Mouse (Mus musculus): ENCODE results near the gene Ak1. TPM values are rescaled to one million over a fixed set of nuclear protein-coding genes. Genes with fewer than 3 reads are reported as not detected.

Ak1 gene
- polyA plus RNA-seq, 1 experiment = 118 TPM

DNA sequence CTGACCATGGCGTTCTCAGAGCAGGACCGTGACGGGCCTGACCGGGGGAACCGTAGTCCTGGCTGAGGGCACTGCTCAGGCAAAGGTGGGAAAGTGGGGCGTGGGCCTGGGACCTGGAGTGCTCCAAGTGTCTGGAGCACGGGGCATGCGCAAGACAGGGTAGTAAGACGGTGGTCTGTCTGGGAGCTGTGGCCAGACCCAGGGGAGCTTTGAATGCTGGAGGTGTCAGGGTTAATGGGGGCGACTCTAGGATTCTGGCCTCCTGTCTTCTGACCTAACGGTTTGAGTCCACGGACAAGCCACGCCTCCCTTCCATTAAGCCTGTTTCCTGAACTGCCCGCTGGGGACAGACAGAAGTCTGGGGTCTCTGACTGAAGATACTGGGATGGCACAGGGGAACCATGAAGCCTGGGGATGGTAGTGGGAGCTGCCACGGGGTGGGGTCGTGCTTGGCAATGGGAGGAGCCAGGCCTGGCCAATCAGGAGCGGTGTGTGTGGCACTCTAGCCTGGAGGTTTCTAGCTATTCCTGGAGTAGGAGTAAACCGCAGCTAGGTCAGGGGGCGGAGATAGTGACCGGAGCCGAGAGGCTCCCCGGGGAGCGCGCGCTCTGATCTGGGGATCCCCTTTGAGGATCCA lies 13.3 kb upstream of the Ak1 start:
- H3K27ac ChIP-seq (ENCODE audit: insufficient read depth, low read length) = no peak overlapping the region
- H3K4me3 ChIP-seq (ENCODE audit: insufficient read depth, low read length) = peak overlapping the region; percentile 81
- TF ChIP-seq CTCF (IDR thresholded peaks at IDR 0.05; ENCODE audit: extremely low read depth, insufficient read depth, low read length) (no peak), POLR2A (IDR thresholded peaks at IDR 0.05; ENCODE audit: extremely low read depth, insufficient read depth, low read length) (no peak)
- peaks cover 1% of the 10 kb centered on the region; the same call in 1 of the 2 replicates for H3K4me1 ChIP-seq (ENCODE audit: control insufficient read depth, insufficient read depth, low read length)

DNA sequence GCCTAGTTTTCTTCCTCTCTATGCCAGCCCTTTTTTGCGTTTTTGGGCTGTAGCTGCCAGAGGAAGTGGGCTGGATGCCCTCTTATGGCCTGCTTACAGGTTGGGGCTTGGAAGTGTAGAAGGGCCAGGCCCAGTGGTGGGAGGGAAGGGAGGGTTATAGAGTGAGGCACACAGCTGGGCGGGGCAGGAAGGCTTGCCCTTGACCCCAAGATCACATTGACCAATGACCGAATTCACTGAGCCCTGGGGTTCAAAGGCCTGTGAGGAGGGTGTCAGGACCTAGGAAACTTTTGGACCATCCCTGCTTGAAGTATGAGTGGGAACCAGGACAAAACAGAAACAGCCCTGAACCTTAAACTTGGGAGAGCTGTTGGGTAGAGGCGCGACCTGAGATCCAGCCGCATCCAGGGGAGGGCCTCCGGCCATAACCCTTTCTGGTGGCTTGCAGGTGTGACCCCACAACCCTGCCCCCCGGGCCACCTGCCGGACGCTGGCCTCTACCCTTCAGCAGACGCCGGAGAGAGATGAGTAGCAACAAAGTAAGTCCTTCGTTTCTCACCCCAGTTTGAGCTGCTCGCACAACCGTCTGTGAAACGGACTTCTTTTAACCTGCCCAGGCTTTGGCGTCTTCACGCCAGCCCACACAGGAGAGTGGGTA lies 12.7 kb upstream of the Ak1 start:
- H3K27ac ChIP-seq (ENCODE audit: insufficient read depth, low read length) = no peak overlapping the region
- H3K4me3 ChIP-seq (ENCODE audit: insufficient read depth, low read length) = peak overlapping the region; percentile 81; the same call in 1 of the 2 replicates
- TF ChIP-seq POLR2A (IDR thresholded peaks at IDR 0.05; ENCODE audit: extremely low read depth, insufficient read depth, low read length) (no peak), CTCF (IDR thresholded peaks at IDR 0.05; ENCODE audit: extremely low read depth, insufficient read depth, low read length) (no peak)
- peaks cover 1% of the 10 kb centered on the region; the same call in 1 of the 2 replicates for H3K4me1 ChIP-seq (ENCODE audit: control insufficient read depth, insufficient read depth, low read length)

- peak; percentile 46 for TF ChIP-seq CTCF (IDR thresholded peaks at IDR 0.05; ENCODE audit: extremely low read depth, insufficient read depth, low read length)
- TF ChIP-seq POLR2A (IDR thresholded peaks at IDR 0.05; ENCODE audit: extremely low read depth, insufficient read depth, low read length) = peak; percentile 59; the same call in 1 of the 2 replicates
- Histone ChIP-seq H3K4me3 (ENCODE audit: insufficient read depth, low read length) (peak overlapping the region; percentile 1; the same call in 1 of the 2 replicates), H3K4me1 (ENCODE audit: control insufficient read depth, insufficient read depth, low read length) (peaks cover 1% of the 10 kb centered on the region; the same call in 1 of the 2 replicates), H3K27ac (ENCODE audit: insufficient read depth, low read length) (no peak overlapping the region)
Measured at GRCm38 (mm10) chr2:32610610-32611229, 10.8 kb upstream of the Ak1 start.

GRCm38 (mm10) chr2:32612274-32612673 lies 9.3 kb upstream of the Ak1 start:
- H3K4me3 ChIP-seq (ENCODE audit: insufficient read depth, low read length) = no peak overlapping the region
- TF ChIP-seq CTCF (IDR thresholded peaks at IDR 0.05; ENCODE audit: extremely low read depth, insufficient read depth, low read length) (no peak), POLR2A (IDR thresholded peaks at IDR 0.05; ENCODE audit: extremely low read depth, insufficient read depth, low read length) (no peak)
- H3K27ac ChIP-seq (ENCODE audit: insufficient read depth, low read length) = no peak overlapping the region

DNA sequence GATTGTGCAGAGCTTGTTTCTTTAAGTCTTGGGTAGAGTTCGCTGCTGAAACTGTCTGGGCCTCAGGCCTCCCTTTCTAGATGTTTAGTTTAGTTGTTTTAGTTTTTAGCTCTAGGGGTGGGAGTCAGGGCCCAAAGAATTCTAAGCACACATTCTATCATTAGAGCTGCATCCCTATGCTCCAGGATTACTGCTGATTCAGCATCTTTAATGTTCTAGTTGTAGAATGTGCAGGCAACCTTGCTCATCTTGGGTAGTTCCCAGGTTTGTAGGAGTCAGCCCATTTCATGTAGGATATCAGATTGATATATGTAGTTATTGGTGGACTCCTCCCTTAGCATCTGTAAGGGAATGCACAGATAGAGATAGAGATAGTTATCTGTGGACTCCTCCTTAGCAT lies 4.4 kb upstream of the Ak1 start:
- TF ChIP-seq CTCF (IDR thresholded peaks at IDR 0.05; ENCODE audit: extremely low read depth, insufficient read depth, low read length) (no peak), POLR2A (IDR thresholded peaks at IDR 0.05; ENCODE audit: extremely low read depth, insufficient read depth, low read length) (no peak)
- H3K4me3 ChIP-seq (ENCODE audit: insufficient read depth, low read length) = no peak overlapping the region
- H3K27ac ChIP-seq (ENCODE audit: insufficient read depth, low read length) = no peak overlapping the region
- no peaks in the 10 kb centered on the region for H3K4me1 ChIP-seq (ENCODE audit: control insufficient read depth, insufficient read depth, low read length)

More at GRCm38 (mm10) chr2:32612274-32612673, 9.3 kb upstream of the Ak1 start:
- peaks cover 1% of the 10 kb centered on the region; the same call in 1 of the 2 replicates for H3K4me1 ChIP-seq (ENCODE audit: control insufficient read depth, insufficient read depth, low read length)

DNA sequence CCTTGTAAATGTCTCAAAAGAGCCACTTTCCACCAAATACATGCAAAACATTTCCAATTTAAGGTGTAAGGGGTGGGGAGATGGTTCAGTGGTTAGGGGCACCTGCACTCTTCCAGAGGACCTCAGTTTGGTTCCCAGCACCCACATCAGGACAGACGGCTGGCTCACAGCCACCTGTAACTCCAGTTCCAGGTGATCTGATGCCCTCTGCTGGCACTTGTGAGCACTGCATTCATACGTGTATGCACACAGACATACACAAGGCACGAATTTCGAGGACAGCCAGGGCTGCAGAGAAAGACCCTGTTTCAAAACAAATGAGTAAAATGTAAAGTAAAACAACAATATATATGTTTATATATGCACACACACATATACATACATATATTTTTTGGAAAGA lies 4.0 kb upstream of the Ak1 start:
- TF ChIP-seq CTCF (IDR thresholded peaks at IDR 0.05; ENCODE audit: extremely low read depth, insufficient read depth, low read length) (0 out of 2 replicates have a peak, but pooled peaks have one; percentile 25), POLR2A (IDR thresholded peaks at IDR 0.05; ENCODE audit: extremely low read depth, insufficient read depth, low read length) (no peak)
- Histone ChIP-seq H3K4me3 (ENCODE audit: insufficient read depth, low read length) (no peak overlapping the region), H3K4me1 (ENCODE audit: control insufficient read depth, insufficient read depth, low read length) (no peaks in the 10 kb centered on the region), H3K27ac (ENCODE audit: insufficient read depth, low read length) (no peak overlapping the region)

GRCm38 (mm10) chr2:32618051-32618450 lies 3.5 kb upstream of the Ak1 start:
- TF ChIP-seq POLR2A (IDR thresholded peaks at IDR 0.05; ENCODE audit: extremely low read depth, insufficient read depth, low read length) = no peak
- no peak for TF ChIP-seq CTCF (IDR thresholded peaks at IDR 0.05; ENCODE audit: extremely low read depth, insufficient read depth, low read length)
- H3K4me1 ChIP-seq (ENCODE audit: control insufficient read depth, insufficient read depth, low read length) = no peaks in the 10 kb centered on the region
- no peak overlapping the region for H3K4me3 ChIP-seq (ENCODE audit: insufficient read depth, low read length)
- no peak overlapping the region for H3K27ac ChIP-seq (ENCODE audit: insufficient read depth, low read length)

DNA sequence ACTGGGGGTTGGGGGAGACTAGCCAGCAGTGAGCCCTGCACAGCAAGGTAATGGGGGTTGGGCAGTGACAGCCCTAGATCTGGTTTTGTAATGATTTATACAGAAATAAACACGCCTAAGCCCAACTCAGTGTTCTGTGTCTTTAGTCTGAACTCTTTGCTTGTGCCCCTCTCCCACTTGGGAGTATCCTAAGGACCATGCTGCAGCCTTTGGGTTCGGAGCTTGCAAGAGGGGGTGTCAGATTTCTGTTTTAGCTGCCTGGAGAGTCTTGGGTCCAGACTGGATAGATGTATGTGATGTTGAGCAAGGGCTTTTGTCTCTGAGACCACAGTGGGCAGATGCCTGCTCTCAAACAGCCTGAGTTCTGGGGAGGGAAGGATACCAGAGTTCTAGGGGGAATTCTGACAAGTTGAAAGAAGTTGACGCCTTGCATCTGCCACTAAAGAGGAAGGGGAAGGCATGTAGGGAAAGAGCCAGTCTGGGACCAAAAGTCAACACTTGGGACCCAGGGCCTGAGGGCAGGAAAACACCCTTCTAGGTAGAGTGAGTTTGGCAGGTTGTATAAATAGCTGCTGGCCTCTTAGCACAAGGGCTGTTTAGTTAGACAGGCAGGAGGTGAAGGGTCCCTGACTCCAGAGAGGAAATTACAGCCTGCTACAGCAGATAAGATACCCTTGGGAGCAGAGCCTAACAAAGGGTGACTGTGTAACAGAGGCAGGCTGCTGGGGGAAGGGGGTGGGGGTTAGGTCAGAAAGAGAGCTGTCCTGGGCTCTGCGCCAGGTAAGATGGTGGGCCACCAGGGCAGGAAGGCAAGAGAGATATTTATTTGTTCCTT lies 659 bp upstream of the Ak1 start:
- TF ChIP-seq CTCF (IDR thresholded peaks at IDR 0.05; ENCODE audit: extremely low read depth, insufficient read depth, low read length) = no peak
- TF ChIP-seq POLR2A (IDR thresholded peaks at IDR 0.05; ENCODE audit: extremely low read depth, insufficient read depth, low read length) = no peak
- H3K4me1 ChIP-seq (ENCODE audit: control insufficient read depth, insufficient read depth, low read length) = no peaks in the 10 kb centered on the region
- no peak overlapping the region for H3K4me3 ChIP-seq (ENCODE audit: insufficient read depth, low read length)
- H3K27ac ChIP-seq (ENCODE audit: insufficient read depth, low read length) = 0 out of 2 replicates have a peak overlapping the region, but pooled peaks have one; percentile 16
